Mouse (Mus musculus) layer of hippocampus, adult 6 months (tissue): ENCODE data around the gene Pigg. TPM values are rescaled to one million over a fixed set of nuclear protein-coding genes. Genes with fewer than 3 reads are reported as not detected.

Experiments used
- long read RNA-seq, 2 experiments: library from polyadenylated mRNA; unstranded; transcript quantifications; one replicate each; pipeline ENCODE4 v2.0.0; 2019 to 2020
- polyA plus RNA-seq: library from polyadenylated mRNA; unstranded; fragments of <200 nt; fragmentation: Nextera tagmentation; gene quantifications from 2 replicates; pipeline ENCODE4 v1.2.3, GENCODE M21; 2021

The Pigg gene
- polyA plus RNA-seq = 3.5 and 4.3 TPM in 2 replicates
- long read RNA-seq, experiment 1, full-length matches to known transcripts = 4 of 10 reads
- long read RNA-seq, experiment 1, partial matches to known transcripts = 5 of 10 reads
- long read RNA-seq, experiment 1, other reads (novel, unspliced or antisense) = 1 of 10 reads
- long read RNA-seq, experiment 2, full-length matches to known transcripts = 14 of 18 reads
- long read RNA-seq, experiment 2, partial matches to known transcripts = 1 of 18 reads
- long read RNA-seq, experiment 2, other reads (novel, unspliced or antisense) = 3 of 18 reads

DNA sequence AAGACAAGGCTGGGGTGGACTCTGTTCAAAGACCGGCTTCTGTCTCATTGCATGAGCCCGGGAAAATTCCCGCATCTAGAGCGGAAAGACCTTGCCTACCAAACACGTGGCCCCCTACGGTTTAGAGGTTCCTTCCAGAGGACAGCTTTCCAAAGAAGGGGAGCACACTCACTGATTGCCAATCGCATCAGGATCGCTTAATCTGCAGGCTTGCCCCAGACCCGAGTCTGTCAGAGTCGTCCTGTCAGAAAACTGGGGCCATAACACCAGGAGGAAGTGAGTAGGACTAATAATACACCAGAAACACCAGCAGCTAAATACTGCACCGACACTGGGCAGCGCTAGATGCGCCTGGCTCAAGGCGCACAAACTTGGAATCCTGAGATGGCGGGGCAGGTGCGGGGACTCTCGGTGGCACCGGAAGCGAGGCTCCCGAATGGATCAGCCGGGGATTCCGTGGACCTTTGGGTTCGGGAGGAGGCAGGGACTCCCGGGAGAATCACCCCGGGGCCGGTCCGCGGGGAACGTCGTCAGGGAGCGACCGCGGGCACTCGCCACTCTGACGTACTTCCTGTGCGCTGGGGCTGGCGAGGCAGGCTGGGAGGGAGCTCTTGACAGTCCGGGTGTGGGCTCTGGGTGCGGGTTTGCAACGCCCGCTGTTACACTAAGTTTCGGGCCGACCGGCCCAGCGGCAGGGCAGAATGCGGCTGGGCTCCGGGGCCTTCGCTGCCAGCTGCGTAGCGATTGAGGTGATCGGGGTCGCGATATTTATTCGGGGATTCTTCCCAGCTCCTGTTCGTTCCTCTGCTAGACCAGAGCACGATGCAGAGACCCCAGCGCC, at the start of gene Pigg:
Gene Pigg, plus strand, starts transcription at position 386 of the 841 bp plus-strand sequence.

DNA sequence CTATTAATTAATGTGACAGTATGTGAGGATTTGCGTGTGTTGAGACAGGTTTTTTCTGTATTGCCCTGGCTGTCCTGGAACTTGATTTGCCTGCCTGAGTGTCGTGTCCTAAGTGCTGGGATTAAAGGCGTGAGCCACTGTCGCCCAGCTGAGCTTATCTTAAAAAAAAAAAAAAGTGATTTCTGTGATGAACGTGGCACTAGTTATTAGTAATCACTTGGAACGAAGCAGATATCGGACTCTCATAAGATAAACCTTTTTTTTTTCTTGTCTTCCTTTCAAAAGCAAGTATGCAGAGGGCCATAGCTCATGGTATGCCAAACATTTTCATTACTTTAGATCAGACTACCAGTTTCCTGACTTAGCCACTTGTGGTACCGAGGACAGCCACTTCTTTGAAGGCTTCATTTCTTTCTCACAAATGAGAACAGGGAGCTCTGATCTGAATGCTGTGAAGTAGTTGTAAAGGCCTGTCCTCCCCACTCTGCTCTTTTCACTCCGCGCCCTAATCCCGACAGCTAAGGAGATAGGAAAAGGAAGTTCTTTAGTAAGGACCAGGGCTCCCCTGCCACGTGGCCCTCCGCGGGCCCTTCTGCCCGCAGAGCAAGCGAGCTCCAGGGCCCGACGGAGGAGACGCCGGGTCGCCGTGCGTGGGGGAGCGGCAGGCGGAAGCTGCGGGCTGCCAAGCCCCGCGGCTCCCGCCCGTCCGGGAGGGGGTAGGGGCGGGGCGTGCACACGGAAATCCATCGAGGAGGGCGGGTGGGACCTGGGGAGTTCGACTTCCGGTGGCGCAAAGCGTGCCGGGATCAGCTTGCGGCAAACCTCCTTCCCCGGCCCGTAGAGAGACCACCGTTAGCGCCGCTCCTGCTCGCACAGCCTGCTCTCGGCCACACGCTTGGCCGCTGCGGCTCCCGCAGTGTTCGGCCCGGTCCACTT, 44.0 kb upstream of the Pigg start, which contains the start of gene Dr1:
Gene Dr1, plus strand, starts transcription at position 771 of the 936 bp plus-strand sequence.

DNA sequence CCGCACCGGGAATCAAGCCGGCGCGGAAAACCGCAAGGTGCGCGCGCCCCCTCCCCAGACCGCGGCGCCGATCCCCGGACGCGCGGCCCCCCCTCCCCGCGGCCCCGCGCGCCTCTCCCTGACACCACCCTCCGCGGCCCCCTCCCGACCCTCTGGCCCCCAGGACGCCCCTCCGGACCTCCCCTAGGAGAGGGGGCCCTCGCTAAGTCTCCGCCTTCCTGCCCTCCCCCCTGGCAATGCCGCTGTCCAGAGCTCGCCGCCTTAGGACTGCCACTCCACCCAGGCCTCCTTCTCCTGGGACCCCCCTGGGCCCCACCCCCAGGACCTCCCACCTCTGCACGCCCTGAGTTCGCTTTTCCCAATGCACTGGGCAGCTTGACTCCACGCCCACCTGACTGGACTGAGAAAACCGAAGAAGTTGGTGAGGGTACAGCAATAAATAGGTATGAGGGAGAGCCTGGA, 55.5 kb downstream of the Pigg start, which contains the start of gene Gm42517:
Gene Gm42517, minus strand, starts transcription at position 52 of the 462 bp plus-strand sequence.

DNA sequence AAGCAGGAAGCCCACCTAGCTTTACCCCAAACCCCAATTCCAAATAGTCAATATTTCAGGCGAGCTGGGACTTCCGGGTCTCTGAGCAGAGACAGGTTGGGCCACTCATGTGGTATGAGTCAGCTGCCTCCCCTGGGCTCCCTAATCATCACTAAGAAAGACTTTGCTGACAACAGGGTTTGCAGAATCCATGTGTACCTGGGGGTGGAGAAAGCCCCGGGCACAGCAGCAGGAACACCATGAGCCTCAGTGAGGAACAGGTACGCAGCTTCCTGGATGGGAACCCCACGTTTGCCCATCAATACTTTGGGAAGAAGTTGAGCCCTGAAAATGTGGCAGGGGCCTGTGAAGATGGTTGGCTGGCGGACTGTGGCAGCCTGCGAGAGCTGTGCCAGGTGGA, 75.8 kb downstream of the Pigg start, which contains the start of gene Pde6b:
Gene Pde6b, plus strand, starts transcription at position 191 of the 400 bp plus-strand sequence.

Other genes with a start within 250 kb of the Pigg start
- gene Mtf2, start 246.9 kb upstream of the Pigg start, polyA plus RNA-seq = 17.3 and 19.9 TPM in 2 replicates
- 43.4 and 47.0 TPM in 2 replicates for gene Tmed5, start 180.0 kb upstream of the Pigg start, polyA plus RNA-seq
- gene Ccdc18, start 179.7 kb upstream of the Pigg start, polyA plus RNA-seq = 0.68 and 0.95 TPM in 2 replicates
- gene Dr1, start 43.7 kb upstream of the Pigg start, polyA plus RNA-seq = 25.0 and 25.1 TPM in 2 replicates
- 5.2 and 7.0 TPM in 2 replicates for gene Gm42517, start 55.3 kb downstream of the Pigg start, polyA plus RNA-seq
- gene Pde6b, start 75.8 kb downstream of the Pigg start, polyA plus RNA-seq = 0.06 and 0.11 TPM in 2 replicates
- gene Atp5k, start 121.8 kb downstream of the Pigg start, polyA plus RNA-seq = 1,933 and 2,052 TPM in 2 replicates
- 0.26 and 0.29 TPM in 2 replicates for gene Mfsd7a, start 136.3 kb downstream of the Pigg start, polyA plus RNA-seq
- 6.0 and 13.0 TPM in 2 replicates for gene Pcgf3, start 148.6 kb downstream of the Pigg start, polyA plus RNA-seq
- 194 and 237 TPM in 2 replicates for gene Cplx1, start 237.4 kb downstream of the Pigg start, polyA plus RNA-seq